Mouse (Mus musculus) liver, postnatal 0 days (tissue): Measurements from ENCODE around the gene Agtpbp1.

Experiments used
- CTCF ChIP-seq: sonication (generic); IDR thresholded peaks from 2 replicates; pipeline ENCODE4 v1.5.1; 2016; ENCODE audit warnings: antibody characterized with exemption, low read depth
- EP300 ChIP-seq: IDR thresholded peaks from 2 replicates; pipeline ENCODE4 v1.6.1; 2016; ENCODE audit warnings: antibody characterized with exemption, low read depth, mild to moderate bottlenecking

- TF ChIP-seq CTCF: no peak
- TF ChIP-seq EP300: no peak
These were observed 24.9 kb upstream of the Agtpbp1 start for GRCm38 (mm10) chr13:59609885-59610284.
